Mouse (Mus musculus) testis, adult 2 months (tissue): ENCODE data around the gene Heg1. TPM values are rescaled to one million over a fixed set of nuclear protein-coding genes. Genes with fewer than 3 reads are reported as not detected.

Source experiments
- H3K27ac ChIP-seq: fragments of 200-500 bp; 2 replicates; pipeline ENCODE4 v1.5.1; 2012; ENCODE audit warnings: low read depth, low read length; ENCODE audit not compliant: control insufficient read depth, insufficient read depth
- H3K27me3 ChIP-seq: fragments of 200-500 bp; 2 replicates; pipeline ENCODE4 v1.6.1; 2012; ENCODE audit warnings: mild to moderate bottlenecking, low read length, moderate library complexity; ENCODE audit not compliant: control insufficient read depth, insufficient read depth
- H3K36me3 ChIP-seq: fragments of 200-500 bp; 2 replicates; pipeline ENCODE4 v1.6.1; 2012; ENCODE audit warnings: mild to moderate bottlenecking, low read length; ENCODE audit not compliant: control insufficient read depth, insufficient read depth
- H3K4me1 ChIP-seq: fragments of 200-500 bp; 2 replicates; pipeline ENCODE4 v1.6.1; 2012; ENCODE audit warnings: low read length; ENCODE audit not compliant: control insufficient read depth, insufficient read depth
- H3K4me3 ChIP-seq: fragments of 200-500 bp; 2 replicates; pipeline ENCODE4 v1.5.1; 2012; ENCODE audit warnings: low read depth, mild to moderate bottlenecking, low read length, moderate library complexity, mixed read lengths; ENCODE audit not compliant: control insufficient read depth
- CTCF ChIP-seq: fragments of 200-500 bp; IDR thresholded peaks from 2 replicates; pipeline ENCODE4 v1.5.1; 2012; ENCODE audit warnings: low read depth, mild to moderate bottlenecking, inconsistent platforms, low read length, moderate library complexity; ENCODE audit not compliant: control insufficient read depth, insufficient read depth, insufficient replicate concordance
- POLR2A ChIP-seq: fragments of 200-500 bp; IDR thresholded peaks from 2 replicates; pipeline ENCODE4 v1.6.1; 2012; ENCODE audit warnings: low read depth, mild to moderate bottlenecking, inconsistent platforms, low read length, moderate library complexity; ENCODE audit not compliant: control insufficient read depth
- polyA plus RNA-seq: library from polyadenylated mRNA; depleted of rRNA; stranded (reverse); fragments of >200 nt; gene quantifications from 2 replicates; pipeline ENCODE4 v1.2.3, GENCODE M21; 2012

Heg1 gene
- polyA plus RNA-seq, 1 experiment: 12.9 TPM

- Histone ChIP-seq H3K4me3 (no peak overlapping the region), H3K36me3 (no peaks in the 10 kb centered on the region), H3K27me3 (no peaks in the 10 kb centered on the region), H3K27ac (no peak overlapping the region), H3K4me1 (peaks cover 4% of the 10 kb centered on the region)
- TF ChIP-seq POLR2A (no peak), CTCF (no peak)
Observed at GRCm38 (mm10) chr16:33708585-33709397, 24.6 kb downstream of the Heg1 start.

- TF ChIP-seq POLR2A: peak; percentile 69; the same call in 1 of the 2 replicates
- no peak for TF ChIP-seq CTCF
- no peaks in the 10 kb centered on the region for H3K27me3 ChIP-seq
- no peaks in the 10 kb centered on the region for H3K36me3 ChIP-seq
- peak overlapping the region; percentile 79 for H3K27ac ChIP-seq
- H3K4me3 ChIP-seq: peak overlapping the region; percentile 79
- peaks cover 17% of the 10 kb centered on the region for H3K4me1 ChIP-seq
Observed at GRCm38 (mm10) chr16:33714271-33714670, 30.1 kb downstream of the Heg1 start.

GRCm38 (mm10) chr16:33723241-33723640, 39.1 kb downstream of the Heg1 start:
- Histone ChIP-seq H3K4me3 (no peak overlapping the region), H3K36me3 (no peaks in the 10 kb centered on the region)
- TF ChIP-seq CTCF: no peak
- no peak for TF ChIP-seq POLR2A

GRCm38 (mm10) chr16:33723983-33724382, 39.8 kb downstream of the Heg1 start:
- Histone ChIP-seq H3K4me3 (no peak overlapping the region), H3K36me3 (no peaks in the 10 kb centered on the region), H3K4me1 (no peaks in the 10 kb centered on the region; the same call in 1 of the 2 replicates), H3K27ac (no peak overlapping the region), H3K27me3 (no peaks in the 10 kb centered on the region)
- TF ChIP-seq CTCF: peak; percentile 32; the same call in 1 of the 2 replicates
- no peak for TF ChIP-seq POLR2A

More at GRCm38 (mm10) chr16:33723241-33723640, 39.1 kb downstream of the Heg1 start:
- no peak overlapping the region for H3K27ac ChIP-seq
- no peaks in the 10 kb centered on the region; the same call in 1 of the 2 replicates for H3K4me1 ChIP-seq
- H3K27me3 ChIP-seq: no peaks in the 10 kb centered on the region

GRCm38 (mm10) chr16:33726261-33726660, 42.1 kb downstream of the Heg1 start:
- TF ChIP-seq POLR2A: no peak
- no peak for TF ChIP-seq CTCF
- no peaks in the 10 kb centered on the region for H3K36me3 ChIP-seq

GRCm38 (mm10) chr16:33726892-33727291, 42.7 kb downstream of the Heg1 start:
- Histone ChIP-seq H3K36me3 (no peaks in the 10 kb centered on the region), H3K4me3 (no peak overlapping the region), H3K27me3 (no peaks in the 10 kb centered on the region), H3K4me1 (no peaks in the 10 kb centered on the region; the same call in 1 of the 2 replicates), H3K27ac (no peak overlapping the region)
- TF ChIP-seq CTCF (no peak), POLR2A (no peak)

More at GRCm38 (mm10) chr16:33726261-33726660, 42.1 kb downstream of the Heg1 start:
- Histone ChIP-seq H3K4me1 (no peaks in the 10 kb centered on the region; the same call in 1 of the 2 replicates), H3K27me3 (no peaks in the 10 kb centered on the region), H3K4me3 (no peak overlapping the region), H3K27ac (no peak overlapping the region)

GRCm38 (mm10) chr16:33728427-33728826, 44.3 kb downstream of the Heg1 start:
- H3K36me3 ChIP-seq: no peaks in the 10 kb centered on the region
- no peak for TF ChIP-seq CTCF
- TF ChIP-seq POLR2A: no peak
- no peak overlapping the region for H3K4me3 ChIP-seq
- no peaks in the 10 kb centered on the region for H3K27me3 ChIP-seq
- no peaks in the 10 kb centered on the region; the same call in 1 of the 2 replicates for H3K4me1 ChIP-seq
- no peak overlapping the region for H3K27ac ChIP-seq
